Mouse (Mus musculus): ENCODE measurements around the gene Olfr478.

- TF ChIP-seq POLR2A (IDR thresholded peaks at IDR 0.05; ENCODE audit: low read depth, low read length) (no peak), CTCF (IDR thresholded peaks at IDR 0.05; ENCODE audit: extremely low read depth, insufficient read depth, insufficient read length, insufficient replicate concordance) (no peak)
Observed at GRCm38 (mm10) chr7:107986393-107986792, 47.4 kb downstream of the Olfr478 start, which contains the start of gene Olfr477.

Data from spleen, adult 2 months (tissue).